Mouse (Mus musculus) 3134 (cell line): ENCODE measurements around the gene Acr.

ENCODE experiments used
- DNase-seq: peaks from one replicate; pipeline ENCODE4 v3.0.0-alpha.2; 2011; ENCODE audit warnings: low spot score; ENCODE audit not compliant: insufficient read length; ENCODE audit errors: extremely low read depth

Gene Acr

DNA sequence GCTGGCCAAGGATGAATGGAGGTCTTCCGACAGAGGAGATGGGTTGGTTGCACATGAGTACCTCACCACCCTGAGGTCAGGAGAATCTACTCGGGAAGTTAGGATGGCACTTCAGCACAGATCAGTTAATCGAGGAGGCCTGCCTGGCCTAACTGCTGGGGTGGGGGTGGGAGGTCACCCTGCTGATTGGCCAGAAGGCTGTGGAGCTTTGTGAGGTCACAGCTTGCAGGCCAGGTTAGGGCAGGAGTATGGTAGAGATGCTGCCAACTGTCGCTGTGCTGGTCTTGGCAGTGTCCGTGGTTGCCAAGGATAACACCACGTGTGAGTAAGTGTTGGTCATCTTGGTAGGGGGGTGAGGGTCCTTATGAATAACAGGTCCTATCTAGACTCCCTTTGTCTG is at the start of gene Acr:
Acr (plus strand) TSS at position 213 of the 400 bp plus-strand sequence.
- DNase-seq, result no peak

DNA sequence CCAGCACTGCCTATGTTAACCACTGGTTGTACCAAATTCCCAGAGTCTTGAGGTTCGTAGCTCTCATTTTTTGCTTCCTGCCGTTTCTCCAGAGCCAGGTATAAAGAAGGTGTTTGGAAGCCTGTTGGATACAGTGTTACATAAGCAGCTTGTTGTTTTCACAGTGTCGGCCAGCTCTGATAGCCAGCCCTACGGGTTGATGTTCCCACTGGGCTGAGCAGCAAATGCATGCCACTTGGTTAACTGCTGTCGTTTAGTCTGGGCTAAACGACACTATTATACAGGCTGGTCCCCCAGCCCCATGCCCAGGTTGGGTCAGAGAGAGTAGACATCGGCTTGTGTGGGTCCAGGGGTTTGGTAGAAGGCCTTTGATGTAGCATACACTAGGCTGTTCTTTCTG is 46.2 kb upstream of the Acr start:
- DNase-seq, result no peak

DNA sequence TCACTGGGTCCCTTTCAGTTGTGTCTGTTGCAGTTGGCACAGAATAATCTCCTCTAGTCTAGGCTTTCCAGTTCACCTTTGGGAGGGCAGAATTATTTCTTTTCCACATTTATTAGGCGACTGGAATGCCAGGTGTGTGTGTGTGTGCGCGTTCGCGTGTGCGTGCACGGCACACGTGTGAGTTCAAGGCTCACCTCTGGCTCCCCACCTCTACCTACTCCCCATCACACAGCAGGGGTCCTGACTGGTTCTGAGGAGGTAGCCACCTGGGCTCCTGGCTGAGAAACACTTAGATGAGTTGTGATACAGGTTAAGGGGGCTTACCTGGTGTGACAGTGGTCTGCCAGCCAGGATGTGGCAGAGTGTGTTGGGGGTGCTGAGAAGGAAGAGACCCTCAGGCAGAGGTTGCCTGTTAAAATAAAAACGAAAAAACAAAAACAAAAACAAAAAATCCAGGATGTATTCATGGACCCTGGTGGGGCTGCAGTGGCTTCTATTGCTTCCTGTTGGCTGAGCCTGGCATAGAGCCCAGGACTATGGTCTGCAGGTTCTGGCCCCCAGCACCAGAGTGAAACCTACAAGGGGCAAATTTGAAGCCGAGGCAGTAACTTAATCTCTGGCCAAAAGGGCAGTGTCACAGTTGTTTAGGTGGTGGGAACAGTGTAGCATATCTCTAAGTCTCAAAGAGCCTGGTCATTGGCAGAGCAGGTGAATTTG is 45.4 kb upstream of the Acr start:
- no peak for DNase-seq

DNA sequence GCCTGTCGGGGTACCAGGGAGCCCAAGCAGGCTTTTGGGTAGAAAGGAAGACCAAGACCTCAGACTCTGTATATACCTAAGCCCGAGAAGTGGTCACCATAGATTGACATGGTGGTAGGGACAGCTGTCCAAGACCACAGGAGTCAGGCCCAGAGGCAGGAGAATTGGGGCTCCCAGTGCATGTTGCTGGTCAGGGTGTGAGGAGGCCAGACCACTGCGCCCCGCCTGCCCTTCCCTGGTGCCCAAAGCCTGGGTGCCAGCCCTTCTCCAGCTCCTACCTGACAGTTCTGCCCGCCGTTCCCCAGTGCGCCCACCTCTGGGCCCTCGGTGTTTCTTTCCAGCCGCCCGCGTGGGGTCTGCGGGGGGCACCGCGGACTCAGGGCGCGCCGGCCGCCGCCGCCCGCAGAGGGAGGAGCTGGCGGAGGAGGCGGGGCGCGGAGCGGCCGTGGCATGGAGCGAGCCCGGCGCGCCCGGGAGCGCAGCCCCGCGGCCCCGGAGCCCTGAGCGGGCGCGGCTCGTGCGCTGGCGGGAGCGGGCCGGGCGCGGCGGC is 44.8 kb upstream of the Acr start:
- no peak for DNase-seq

DNA sequence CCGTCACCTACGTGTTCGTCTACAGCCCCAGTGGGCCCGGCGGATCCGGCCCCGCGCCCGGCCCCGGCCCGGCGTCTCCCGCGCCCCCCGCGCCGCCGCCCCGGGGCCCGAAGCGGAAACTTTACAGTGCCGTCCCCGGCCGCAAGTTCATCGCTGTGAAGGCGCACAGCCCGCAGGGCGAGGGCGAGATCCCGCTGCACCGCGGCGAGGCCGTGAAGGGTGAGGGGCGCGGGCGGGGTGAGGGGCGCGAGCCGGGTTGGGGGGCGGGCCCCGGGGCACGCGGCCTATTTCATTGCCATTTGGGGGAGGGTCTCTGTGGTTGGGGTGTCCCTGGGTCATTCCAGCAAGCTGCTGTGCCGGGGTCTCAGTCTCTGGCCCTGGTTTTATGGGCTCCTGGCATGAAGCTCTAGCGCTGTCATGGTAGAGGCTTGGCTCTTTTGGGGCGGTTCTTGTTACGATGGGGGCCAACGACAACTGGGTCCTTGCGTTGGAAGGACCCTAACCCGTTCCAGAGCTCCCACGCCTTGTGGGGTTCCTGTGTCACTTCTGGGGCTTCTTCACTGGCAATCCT is 44.0 kb upstream of the Acr start:
- no peak for DNase-seq

DNA sequence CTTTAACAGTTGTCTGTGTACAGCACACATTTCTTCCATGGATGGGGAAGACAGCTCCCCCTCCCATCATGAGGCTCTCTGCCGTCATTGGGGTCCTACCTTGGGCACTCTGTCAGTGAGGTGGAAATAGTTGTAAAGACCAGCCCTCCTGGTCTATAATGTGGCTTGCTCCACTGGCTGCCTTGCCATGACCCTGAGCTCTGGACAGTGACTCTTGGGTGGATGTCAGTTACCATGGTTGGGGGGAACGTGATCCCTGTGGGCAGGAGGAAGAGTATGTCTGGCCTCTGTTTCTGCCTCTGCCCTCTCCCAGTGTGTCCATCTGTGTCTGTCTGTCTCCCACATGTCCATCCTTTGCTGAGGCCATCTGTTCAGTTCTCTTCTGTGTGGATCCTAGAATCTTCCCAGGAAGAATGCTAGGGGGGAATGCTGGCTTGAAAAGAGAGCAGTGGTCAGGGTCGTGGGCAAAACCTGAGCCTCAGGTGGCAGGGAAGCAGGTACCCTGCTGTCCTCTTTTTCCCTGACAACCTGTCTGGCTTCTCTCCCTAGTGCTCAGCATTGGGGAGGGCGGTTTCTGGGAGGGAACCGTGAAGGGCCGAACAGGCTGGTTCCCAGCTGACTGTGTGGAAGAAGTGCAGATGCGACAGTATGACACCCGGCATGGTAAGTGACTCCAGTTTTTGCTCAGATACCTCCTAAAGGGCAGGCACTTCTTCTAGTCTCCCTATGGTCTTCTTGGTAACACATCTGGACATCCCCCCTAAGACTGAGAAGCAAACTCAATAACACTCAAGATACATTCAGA is 43.3 kb upstream of the Acr start:
- no peak for DNase-seq

DNA sequence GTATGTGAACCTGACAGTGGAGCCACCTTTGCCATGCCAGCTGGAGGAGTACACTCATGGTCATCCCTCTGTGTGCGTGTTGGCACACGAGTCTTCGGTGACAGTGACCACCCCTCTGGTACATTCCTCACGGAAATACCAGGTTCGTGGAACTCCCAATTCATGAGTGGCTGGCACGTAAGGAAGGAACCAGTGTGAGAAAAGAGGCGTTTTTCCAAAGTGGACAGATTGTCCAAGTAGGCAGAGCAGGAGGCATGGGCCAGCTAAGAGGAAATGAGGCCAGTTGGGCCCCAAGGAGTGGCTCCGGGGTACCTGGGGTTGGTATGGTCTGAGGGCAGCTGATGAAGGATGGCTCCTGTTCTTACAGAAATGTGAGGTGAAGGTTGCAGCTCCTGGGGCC is 42.7 kb upstream of the Acr start:
- no peak for DNase-seq

DNA sequence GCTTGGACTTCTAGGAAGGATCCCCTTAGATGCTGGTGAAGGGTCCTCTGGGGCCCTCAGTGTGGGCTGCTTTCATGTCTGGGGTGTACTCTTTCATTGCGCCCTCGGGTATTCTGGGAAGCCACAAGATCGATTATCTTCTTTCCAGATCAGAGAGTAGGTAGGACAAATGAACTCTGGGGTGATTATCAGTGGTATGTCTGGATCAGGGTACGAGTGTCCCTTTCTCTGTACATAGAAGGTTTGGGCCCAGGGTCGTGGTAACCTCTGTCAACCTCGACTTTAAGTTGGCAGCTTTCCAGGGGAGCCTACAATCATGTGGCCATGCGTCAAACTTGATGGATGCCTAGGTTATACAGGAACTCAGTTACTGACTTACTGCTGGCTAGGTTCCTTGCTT is 42.2 kb upstream of the Acr start:
- DNase-seq, result no peak

DNA sequence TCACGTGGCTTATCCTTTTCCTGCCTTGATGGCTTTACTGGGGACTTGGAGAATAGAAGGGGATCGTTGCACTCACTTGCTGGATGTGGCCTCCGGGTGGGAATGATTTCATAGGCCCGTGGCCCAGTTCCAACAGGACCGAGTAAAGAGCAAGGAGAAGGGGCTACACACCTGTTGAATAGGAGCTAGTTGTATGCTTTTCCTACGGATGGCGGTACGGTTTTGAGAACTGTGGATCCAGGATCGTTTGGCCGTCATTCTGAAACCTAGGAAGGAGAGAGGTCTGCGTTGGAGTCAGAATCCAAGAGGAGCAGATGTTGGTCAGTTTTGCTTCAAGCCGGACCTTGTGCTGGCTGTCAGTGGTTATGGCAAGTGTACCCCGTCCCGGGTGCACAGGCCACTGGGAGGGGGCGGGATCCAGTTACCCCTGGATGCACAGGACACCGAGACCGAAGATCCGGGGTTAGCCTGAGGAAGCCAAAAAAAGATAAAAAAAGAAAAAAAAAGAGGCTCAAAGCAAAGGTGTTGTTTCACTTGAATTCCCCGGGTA is 41.3 kb upstream of the Acr start:
- DNase-seq, result no peak

DNA sequence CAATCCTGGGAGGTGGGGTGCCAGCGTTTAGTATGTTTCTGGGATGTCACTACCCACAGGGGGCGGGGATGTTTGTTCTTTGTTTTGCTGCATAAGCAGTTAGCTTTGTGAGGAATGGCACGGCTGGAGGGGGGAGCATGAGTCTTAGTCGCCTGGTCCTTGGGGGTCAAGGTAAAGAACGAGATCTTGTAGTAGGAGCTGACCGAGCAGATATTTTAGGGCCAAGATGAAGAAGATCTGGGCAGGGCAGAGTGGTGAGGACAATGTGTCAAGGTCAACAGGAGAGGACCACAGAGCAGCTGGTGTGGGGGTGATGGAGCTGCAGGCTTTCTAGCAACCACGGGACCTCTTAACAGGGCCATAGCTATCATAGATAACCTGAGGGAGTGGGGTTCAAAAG is 40.7 kb upstream of the Acr start:
- DNase-seq, result no peak

DNA sequence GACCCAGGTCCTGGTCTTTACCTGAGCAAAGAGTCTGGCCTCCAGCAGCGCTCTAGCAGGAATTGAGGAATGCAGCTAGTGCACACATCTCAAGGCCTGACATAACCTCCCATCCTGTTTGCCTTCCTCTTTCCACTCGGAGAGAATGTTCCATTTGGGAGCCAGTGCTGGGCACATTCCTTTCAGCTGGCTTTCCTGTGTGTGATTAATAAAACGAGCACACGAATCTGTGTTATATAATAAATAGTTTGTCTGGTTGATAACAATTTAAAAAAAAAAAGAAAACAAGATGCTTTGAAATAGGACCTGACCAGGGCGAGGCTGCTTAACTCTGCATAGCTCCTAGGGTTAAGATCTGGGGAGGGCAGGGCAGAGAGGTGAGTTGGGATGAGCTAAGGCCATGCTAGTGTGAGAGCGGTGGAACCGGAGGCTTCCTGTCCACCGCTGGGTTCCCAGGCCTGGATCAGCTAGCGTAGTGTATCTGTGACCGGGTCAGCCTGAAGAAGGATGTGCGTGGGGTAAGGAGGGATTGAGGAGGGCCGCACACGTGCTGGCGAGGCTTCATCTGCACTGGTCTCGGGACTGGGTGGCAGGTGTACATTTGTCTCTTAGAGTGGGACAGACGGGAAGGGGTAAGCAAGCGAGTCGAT is 39.8 kb upstream of the Acr start:
- DNase-seq, result no peak

DNA sequence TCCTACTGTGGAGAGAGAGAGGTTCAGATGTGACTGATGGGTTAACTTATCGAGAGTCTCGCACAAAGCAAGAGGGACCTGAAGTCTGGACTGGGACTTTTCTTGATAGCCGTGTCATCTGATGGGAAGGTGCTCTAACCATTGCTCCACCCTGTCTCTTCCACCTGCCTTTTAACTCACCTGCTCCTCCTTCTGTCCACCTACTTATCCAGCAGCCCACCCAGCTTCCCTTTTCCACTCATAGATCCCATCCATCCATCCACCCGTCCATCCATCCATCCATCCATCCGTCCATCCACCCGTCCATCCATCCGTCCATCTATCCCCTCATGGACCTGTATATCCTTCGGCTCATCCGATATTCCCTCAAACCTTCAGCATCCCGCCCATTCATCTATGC is 39.2 kb upstream of the Acr start:
- DNase-seq, result no peak

DNA sequence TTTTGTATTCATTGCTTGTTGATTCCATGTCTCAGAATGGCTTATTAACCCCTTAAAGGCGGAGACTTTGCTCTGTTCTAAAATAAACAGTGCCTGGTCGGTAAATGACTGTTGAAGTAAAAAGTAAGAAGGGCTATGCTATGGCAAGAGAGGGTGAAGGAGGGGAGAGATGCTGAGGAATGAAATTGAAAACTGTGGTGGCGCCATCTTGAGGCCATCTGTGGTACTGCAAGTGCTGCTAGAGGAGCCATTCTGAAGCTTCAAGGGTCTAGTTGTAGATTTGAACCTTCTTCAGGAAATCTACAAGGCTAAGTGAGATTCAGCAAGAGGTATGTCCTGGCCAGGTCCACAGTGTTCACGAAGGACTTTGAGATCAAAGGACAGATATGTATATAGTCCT is 37.8 kb upstream of the Acr start:
- DNase-seq, result no peak

DNA sequence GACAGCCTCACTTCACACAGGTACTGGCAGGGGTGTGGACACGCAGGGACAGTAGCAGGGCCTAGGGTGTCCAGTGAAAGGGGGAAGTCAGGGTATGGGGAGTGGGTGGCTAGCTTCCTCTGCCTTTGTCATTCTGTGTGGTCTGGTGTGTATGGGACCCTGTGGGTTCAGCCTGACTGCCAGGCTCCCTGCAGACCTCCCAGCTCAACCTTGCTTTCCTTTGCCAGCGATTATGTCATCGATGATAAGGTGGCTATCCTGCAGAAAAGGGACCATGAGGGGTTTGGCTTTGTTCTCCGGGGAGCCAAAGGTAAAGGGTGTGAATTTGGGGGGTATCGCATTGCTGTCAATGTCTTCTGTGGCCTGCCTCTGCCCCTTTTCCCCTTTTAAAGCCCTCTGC is 36.7 kb upstream of the Acr start:
- DNase-seq, result no peak

DNA sequence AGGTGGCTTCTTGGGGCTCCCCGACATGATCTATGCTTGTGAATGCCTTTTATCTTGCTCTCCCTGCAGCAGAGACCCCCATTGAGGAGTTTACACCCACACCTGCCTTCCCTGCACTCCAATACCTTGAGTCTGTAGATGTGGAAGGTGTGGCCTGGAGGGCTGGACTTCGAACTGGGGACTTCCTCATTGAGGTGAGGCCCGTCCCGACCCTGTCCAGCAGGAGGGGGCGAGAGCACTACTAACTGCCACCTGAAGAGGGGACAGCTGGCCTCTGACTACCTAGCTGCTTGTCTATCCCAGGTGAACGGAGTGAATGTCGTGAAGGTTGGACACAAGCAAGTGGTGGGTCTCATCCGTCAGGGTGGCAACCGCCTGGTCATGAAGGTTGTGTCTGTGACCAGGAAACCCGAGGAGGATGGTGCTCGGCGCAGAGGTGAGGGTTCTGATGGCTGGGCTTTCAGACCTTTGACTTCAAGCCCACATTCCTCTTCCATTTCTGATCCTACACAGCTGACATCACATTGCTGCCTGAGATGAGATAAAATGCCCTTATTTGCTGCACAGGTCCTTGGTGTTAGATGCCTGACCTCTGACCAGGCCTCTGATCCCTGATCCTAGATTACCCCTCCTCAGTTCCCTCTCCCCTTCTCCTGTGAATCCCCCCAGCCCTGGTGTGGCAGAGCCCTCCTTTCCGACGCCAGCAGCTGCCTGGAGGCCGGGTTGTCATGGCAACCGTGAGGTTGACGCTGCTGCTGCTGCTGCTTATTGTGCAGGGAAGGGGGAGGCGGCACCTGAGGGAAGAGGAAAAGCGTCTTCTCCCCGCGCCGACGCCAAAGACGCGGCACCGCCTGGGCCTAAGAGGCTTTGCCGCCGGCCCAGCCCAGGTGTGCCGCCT is 35.9 kb upstream of the Acr start:
- no peak for DNase-seq

DNA sequence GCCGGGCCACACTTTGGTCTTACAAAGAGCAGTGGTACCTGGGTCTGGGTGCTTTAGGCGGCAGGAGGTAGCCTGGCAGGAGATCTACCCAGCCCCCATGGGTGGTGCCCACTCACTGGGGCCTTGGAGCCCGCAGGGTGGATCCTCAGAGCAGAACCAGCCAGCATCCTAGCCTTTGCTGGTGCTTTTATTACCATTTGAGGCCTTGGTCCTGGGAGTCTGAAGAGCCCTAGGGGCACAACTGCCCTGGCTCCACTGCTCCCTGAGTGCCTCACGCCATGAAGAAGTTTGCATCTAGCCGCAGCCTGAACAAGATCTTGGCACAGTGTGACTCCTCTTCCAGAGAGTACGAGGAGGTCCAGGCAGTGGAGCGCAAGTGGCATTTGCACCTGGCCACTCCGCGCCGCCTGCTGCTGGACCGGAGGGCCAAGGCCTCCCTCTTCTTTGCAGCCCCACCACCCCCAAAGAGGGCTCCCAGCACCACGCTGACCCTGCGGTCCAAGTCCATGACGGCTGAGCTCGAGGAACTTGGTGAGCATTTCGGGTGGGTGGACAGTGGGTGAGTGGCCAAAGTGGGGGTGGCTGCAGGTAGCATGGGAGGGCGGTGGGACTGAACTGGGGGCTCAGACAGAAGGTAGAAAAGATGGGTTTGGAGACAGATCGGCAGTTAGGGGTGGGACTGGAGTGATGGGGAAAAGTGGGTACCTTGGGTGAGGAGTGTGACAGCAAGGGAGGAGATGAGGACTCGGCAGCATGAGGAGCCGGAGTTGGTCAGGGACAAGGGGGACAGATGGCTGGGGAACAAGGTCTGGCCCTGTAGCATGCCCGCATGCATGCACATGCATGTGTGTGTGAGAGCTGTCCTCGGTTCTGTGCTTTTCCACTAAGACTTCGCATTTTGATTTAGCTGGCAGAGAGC is 34.9 kb upstream of the Acr start:
- DNase-seq, result no peak

DNA sequence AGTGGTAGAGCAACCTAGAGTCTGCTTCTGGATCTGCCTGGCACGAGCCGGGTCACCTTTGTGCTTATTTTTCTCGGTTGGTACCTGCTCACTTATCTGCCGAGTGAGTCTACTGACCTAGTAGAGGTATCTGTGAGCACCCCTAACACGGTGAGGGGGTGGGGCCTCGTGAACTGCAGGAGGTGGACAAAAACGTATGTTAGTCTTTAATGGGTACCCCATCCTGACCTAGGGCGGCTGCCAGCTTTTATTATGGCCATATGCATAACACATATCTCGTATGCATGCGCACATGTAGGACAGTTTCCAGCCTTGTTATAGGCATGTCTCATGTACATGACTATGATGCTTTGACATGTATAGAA is 34.3 kb upstream of the Acr start:
- DNase-seq, result no peak

DNA sequence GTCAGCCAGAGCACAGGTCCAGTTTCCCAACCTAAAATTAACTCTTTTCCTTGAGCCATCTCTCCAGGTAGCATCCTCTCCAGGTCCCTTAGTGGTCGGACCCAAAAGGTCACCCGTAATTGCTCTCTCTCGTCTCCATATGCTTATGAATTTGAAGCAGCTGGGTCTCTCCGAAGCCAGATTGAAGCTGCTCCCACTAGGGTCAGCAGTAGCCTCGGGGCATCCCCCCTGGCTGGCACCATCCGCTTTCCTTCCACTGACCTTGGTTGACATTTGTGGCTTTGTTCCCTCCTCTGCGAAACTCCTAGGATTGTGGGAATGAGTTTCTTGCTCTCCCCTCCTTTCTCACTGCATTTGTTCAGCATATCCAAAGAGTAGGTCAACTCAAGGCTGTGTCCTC is 24.0 kb upstream of the Acr start:
- no peak for DNase-seq

DNA sequence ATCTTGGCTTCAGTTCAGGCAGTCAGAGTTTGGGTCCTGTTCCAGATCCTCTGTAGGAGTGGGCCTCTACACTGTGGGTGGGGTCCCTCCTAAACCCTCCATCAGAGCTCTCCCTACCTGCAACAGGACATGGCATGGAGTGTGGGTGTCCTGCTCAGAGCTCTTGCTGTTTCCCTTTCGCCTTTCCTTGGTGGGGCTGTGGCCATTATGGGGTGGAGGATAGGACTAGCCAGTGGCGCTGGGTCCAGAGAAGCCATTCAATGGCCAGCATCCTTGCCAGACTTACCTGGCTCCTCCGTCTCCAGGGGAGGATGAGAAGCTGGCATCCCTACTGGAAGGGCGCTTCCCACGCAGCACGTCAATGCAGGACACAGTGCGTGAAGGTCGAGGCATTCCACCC is 20.8 kb upstream of the Acr start:
- no peak for DNase-seq
